Mouse (Mus musculus): ENCODE results near the gene Lgi4.

DNA sequence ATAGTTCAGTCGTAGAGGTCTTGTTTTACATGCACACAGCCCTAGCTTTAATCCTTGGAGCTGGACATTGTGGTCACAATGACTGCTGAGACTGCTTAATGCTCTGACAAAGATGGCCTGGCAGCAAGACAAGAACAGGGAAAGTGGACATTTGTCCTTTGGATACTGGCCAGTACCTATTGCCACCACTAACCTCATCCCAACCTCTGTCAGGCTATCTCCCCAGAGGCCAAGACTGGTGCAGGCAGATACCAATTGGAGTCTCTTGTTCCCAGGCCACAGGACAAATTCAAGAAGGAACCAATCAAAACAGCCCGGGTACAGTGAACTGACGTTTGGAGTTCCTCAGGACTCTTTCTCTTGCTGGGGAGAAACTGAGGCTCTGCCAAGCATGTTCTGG is 29.1 kb downstream of the Lgi4 start:
- TF ChIP-seq CTCF (IDR thresholded peaks at IDR 0.05; ENCODE audit: borderline replicate concordance, insufficient read depth, low read depth, low read length) (no peak), POLR2A (IDR thresholded peaks at IDR 0.05; ENCODE audit: borderline replicate concordance, insufficient read depth, low read length) (no peak)
